In genomic region chr6:41622661-41623060, GRCm38 (mm10) we compare ENCODE assay signal across 10 mouse cellular contexts. TPM values are rescaled to one million over a fixed set of nuclear protein-coding genes. Genes with fewer than 3 reads are reported as not detected.
DNase-seq lines count a peak whose midpoint lies in the region; ATAC-seq lines count a peak whose summit lies in the region.
"Had no signal": no experiment of that assay in that cellular context is flagged by ENCODE, and none has a peak within 500 bp of the region (broad histone marks: within the 10 kb centered on the region; RNA-seq: fewer than 3 reads in every experiment).

No protein-coding gene starts in this region.

- 64% methylated on average over 9 of the region's 9 CpGs for WGBS in hindbrain, embryonic 12.5 days
- 61% methylated on average over 9 of the region's 9 CpGs for WGBS in hindbrain, embryonic 14.5 days

- intact Hi-C loops in gastrocnemius, postnatal 36 days (cut with DNase I): no loop called here
- intact Hi-C loops in heart, postnatal 14 days (cut with DNase I): no loop called here

- H3K9me3 ChIP-seq in hindbrain, embryonic 12.5 days (replicated peaks): no peaks in the 10 kb centered on the region
- no peaks in the 10 kb centered on the region for H3K9me3 ChIP-seq in hindbrain, embryonic 14.5 days (ENCODE audit: control insufficient read depth, low read length)
- H3K9me3 ChIP-seq: embryonic facial prominence, embryonic 12.5 days; limb, embryonic 13.5 days had no signal

- peaks cover 12% of the 10 kb centered on the region; the same call in 1 of the 2 replicates for H3K36me3 ChIP-seq in hindbrain, embryonic 12.5 days
- H3K36me3 ChIP-seq in hindbrain, embryonic 14.5 days (replicated peaks; ENCODE audit: control insufficient read depth, insufficient read depth): peaks cover 22% of the 10 kb centered on the region

- H3K4me2 ChIP-seq in hindbrain, embryonic 12.5 days (replicated peaks): no peak overlapping the region
- H3K4me2 ChIP-seq in hindbrain, embryonic 14.5 days (replicated peaks): no peak overlapping the region
- H3K4me2 ChIP-seq: embryonic facial prominence, embryonic 12.5 days; limb, embryonic 13.5 days had no signal

- no peak overlapping the region for H3K9ac ChIP-seq in hindbrain, embryonic 12.5 days
- H3K9ac ChIP-seq in hindbrain, embryonic 14.5 days: no peak overlapping the region
- H3K9ac ChIP-seq: embryonic facial prominence, embryonic 12.5 days; limb, embryonic 13.5 days had no signal

- H3K27ac ChIP-seq in hindbrain, embryonic 12.5 days: no peak overlapping the region
- H3K27ac ChIP-seq in hindbrain, embryonic 14.5 days: no peak overlapping the region
- H3K27ac ChIP-seq: embryonic facial prominence, embryonic 12.5 days; limb, embryonic 13.5 days had no signal

- no peaks in the 10 kb centered on the region for H3K27me3 ChIP-seq in hindbrain, embryonic 12.5 days
- no peaks in the 10 kb centered on the region for H3K27me3 ChIP-seq in hindbrain, embryonic 14.5 days (ENCODE audit: control insufficient read depth, insufficient read depth, low read length)
- H3K27me3 ChIP-seq: embryonic facial prominence, embryonic 12.5 days; limb, embryonic 13.5 days had no signal

- H3K4me1 ChIP-seq in hindbrain, embryonic 12.5 days: no peaks in the 10 kb centered on the region
- H3K4me1 ChIP-seq in hindbrain, embryonic 14.5 days (replicated peaks; ENCODE audit: control insufficient read depth, insufficient read depth, low read length): no peaks in the 10 kb centered on the region
- H3K4me1 ChIP-seq: embryonic facial prominence, embryonic 12.5 days; limb, embryonic 13.5 days had no signal

- no peak overlapping the region for H3K4me3 ChIP-seq in hindbrain, embryonic 12.5 days
- H3K4me3 ChIP-seq in hindbrain, embryonic 14.5 days (replicated peaks; ENCODE audit: low read length): no peak overlapping the region
- H3K4me3 ChIP-seq: embryonic facial prominence, embryonic 12.5 days; limb, embryonic 13.5 days had no signal

- peak; percentile 14; the same call in 1 of the 2 replicates for ATAC-seq in hindbrain, embryonic 12.5 days (ENCODE audit: low FRiP score)
- ATAC-seq in hindbrain, embryonic 14.5 days (ENCODE audit: low FRiP score): no peak
- peak; percentile 69 for ATAC-seq in inflammation-experienced regulatory T-cells, adult 6 months
- ATAC-seq in neutrophil, adult 5-6 weeks (ENCODE audit: extremely low read depth, insufficient number of reproducible peaks, low FRiP score, poor library complexity, severe bottlenecking): 0 out of 2 replicates have a peak, but pooled peaks have one; percentile 27

- DNase-seq in hindbrain, embryonic 14.5 days (ENCODE audit: low spot score): no peak
- peak; percentile 12 to 15 for DNase-seq in B cell, adult 2 months
- DNase-seq in T-cell, adult 2 months (ENCODE audit: low spot score): peak; percentile 49
- no peak for DNase-seq in gastrocnemius, postnatal 36 days
- no peak for DNase-seq in heart, postnatal 14 days

RNA-seq across cellular contexts. Expression of gene Trpv6, which starts 13.5 kb away (rescaled TPM):
- polyA plus RNA-seq in hindbrain, embryonic 12.5 days (2016; fragmentation: Nextera tagmentation; extraction: Ambion mirVana): 0.62 and 1.1 TPM in 2 replicates
- 0.92 and 1.4 TPM in 2 replicates for polyA plus RNA-seq in hindbrain, embryonic 14.5 days (2014; fragmentation: Nextera tagmentation; extraction: Ambion mirVana)
- under 1 TPM; 0.25 to 0.74 (median 0.41) TPM for polyA plus RNA-seq in inflammation-experienced regulatory T-cells, adult 6 months (2017; shearing (Covaris generic))
- not detected in 2 replicates for total RNA-seq in neutrophil, adult 5-6 weeks (2017)
- not detected for total RNA-seq in gastrocnemius, postnatal 36 days (2021)
- not detected for total RNA-seq in heart, postnatal 14 days (2021)

RNA-seq across cellular contexts. Expression of gene Ephb6, which starts 17.4 kb away (rescaled TPM):
- polyA plus RNA-seq in hindbrain, embryonic 12.5 days (2016; fragmentation: Nextera tagmentation; extraction: Ambion mirVana): 25.8 and 28.1 TPM in 2 replicates
- 33.5 and 41.7 TPM in 2 replicates for polyA plus RNA-seq in hindbrain, embryonic 14.5 days (2014; fragmentation: Nextera tagmentation; extraction: Ambion mirVana)
- polyA plus RNA-seq in inflammation-experienced regulatory T-cells, adult 6 months (2017; shearing (Covaris generic)): 10 to 100 TPM in 2 of 3 experiments, 1 to 10 TPM in 1; 9.4 to 20.7 (median 16.5) TPM
- 1.1 and 3.0 TPM in 2 replicates for total RNA-seq in neutrophil, adult 5-6 weeks (2017)
- 1 to 10 TPM; 1.1 to 1.3 TPM for total RNA-seq in gastrocnemius, postnatal 36 days (2021)
- 1 to 10 TPM; 2.7 to 6.6 TPM for total RNA-seq in heart, postnatal 14 days (2021)

RNA-seq across cellular contexts. Expression of gene Trpv5, which starts 57.9 kb away (rescaled TPM):
- polyA plus RNA-seq in hindbrain, embryonic 12.5 days (2016; fragmentation: Nextera tagmentation; extraction: Ambion mirVana): not detected in 2 replicates
- not detected in 2 replicates for polyA plus RNA-seq in hindbrain, embryonic 14.5 days (2014; fragmentation: Nextera tagmentation; extraction: Ambion mirVana)
- polyA plus RNA-seq in inflammation-experienced regulatory T-cells, adult 6 months (2017; shearing (Covaris generic)): not detected
- not detected in 2 replicates for total RNA-seq in neutrophil, adult 5-6 weeks (2017)
- not detected for total RNA-seq in gastrocnemius, postnatal 36 days (2021)
- not detected for total RNA-seq in heart, postnatal 14 days (2021)
- polyA plus RNA-seq: embryonic facial prominence, embryonic 12.5 days; limb, embryonic 13.5 days had no signal

Comparison
In these comparisons a context has a peak if more than half of its experiments do, and no peak if none do; other contexts are left out.
1. DNase-seq: peak in B cell, adult 2 months (2 of 2) and T-cell, adult 2 months (single experiment); none in hindbrain, embryonic 14.5 days (single experiment), gastrocnemius, postnatal 36 days (0 of 2) and heart, postnatal 14 days (0 of 2).